Mouse (Mus musculus): ENCODE measurements around the gene Gm40193. TPM values are rescaled to one million over a fixed set of nuclear protein-coding genes. Genes with fewer than 3 reads are reported as not detected.
A peak's percentile ranks its signal among the peaks of the same experiment; 100 is the strongest.

Gene Gm40193
- polyA plus RNA-seq, 1 experiment: not detected

DNA sequence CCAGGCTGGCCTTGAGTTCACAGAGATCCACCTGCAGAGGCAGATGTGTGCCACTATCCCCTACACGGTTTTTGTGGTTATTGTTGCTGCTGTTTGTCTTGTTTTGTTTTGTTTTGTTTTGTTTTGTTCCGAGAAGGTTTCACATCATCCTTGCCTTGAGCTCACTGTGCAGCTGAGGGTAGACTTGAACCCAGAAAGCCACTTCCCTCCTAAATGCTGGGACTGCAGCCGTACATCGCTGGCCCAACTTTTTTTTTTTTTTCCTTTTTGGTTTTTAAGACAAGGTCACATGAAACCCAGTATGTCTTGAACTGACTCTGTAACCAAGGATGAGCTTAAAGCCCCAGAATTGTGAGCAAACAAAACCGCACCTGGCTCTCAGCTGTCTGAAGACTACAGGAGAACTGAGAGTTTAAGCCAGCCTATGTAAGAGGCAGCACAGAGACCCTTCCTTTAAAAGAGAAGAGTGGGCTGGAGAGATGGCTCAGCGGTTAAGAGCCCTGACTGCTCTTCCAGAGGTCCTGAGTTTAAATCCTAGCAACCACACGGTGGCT lies 25.7 kb downstream of the Gm40193 start:
- Histone ChIP-seq H3K4me1 (ENCODE audit: control insufficient read depth, insufficient read depth, low read length) (peaks cover 9% of the 10 kb centered on the region), H3K27ac (ENCODE audit: control insufficient read depth, insufficient read depth, low read depth, low read length) (no peak overlapping the region), H3K36me3 (ENCODE audit: control insufficient read depth, insufficient read depth, low read length) (no peaks in the 10 kb centered on the region), H3K27me3 (ENCODE audit: control insufficient read depth, insufficient read depth, low read length) (no peaks in the 10 kb centered on the region), H3K4me3 (ENCODE audit: control insufficient read depth, low read depth, low read length) (no peak overlapping the region)
- TF ChIP-seq CTCF (IDR thresholded peaks at IDR 0.05; ENCODE audit: control insufficient read depth, insufficient read depth, insufficient replicate concordance, low read depth, low read length) (no peak), POLR2A (IDR thresholded peaks at IDR 0.05; ENCODE audit: control insufficient read depth, low read depth, low read length) (no peak)

DNA sequence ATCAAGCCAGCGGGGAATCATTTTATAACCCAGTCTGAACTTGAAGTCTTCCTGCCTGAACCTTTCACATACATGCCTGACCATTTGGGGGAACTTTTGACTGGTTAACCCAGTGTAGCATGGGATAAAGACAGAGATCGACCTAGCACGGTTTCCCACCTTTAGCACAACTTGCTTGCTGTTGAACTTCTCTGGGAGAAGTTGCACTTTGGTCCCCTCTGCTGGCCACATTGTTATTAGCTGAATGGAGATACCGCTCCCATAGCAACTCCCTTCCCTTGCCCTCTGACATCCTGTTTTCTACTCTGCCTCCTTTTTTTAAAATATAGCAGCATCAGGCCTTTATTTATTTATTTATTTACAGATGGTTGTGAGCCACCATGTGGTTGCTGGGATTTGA lies 26.4 kb downstream of the Gm40193 start:
- Histone ChIP-seq H3K27ac (ENCODE audit: control insufficient read depth, insufficient read depth, low read depth, low read length) (no peak overlapping the region), H3K4me3 (ENCODE audit: control insufficient read depth, low read depth, low read length) (no peak overlapping the region)
- TF ChIP-seq POLR2A (IDR thresholded peaks at IDR 0.05; ENCODE audit: control insufficient read depth, low read depth, low read length) (no peak), CTCF (IDR thresholded peaks at IDR 0.05; ENCODE audit: control insufficient read depth, insufficient read depth, insufficient replicate concordance, low read depth, low read length) (peak; percentile 21; the same call in 1 of the 2 replicates)

DNA sequence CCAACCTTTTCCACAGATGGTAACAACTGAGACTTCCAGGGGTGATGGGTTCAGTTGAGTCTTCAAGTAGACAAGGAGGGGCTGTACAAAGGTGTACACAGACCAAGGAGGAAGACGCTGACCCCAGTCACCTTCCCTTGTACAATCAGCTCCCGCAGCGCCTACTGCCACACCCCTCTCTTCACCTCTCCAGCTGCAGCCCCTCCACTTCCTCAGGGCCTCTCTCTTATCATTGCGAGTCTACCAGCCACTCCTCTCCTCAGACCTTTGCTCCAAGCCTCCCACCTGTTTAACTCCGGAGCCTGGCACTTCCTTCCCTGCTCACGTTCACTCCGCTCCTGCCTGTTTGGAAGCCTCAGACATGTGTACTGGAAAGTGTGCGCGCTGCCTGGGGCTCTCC lies 27.8 kb downstream of the Gm40193 start, which contains the start of gene Tm4sf5:
Tm4sf5 (plus strand) TSS at position 275 of the 400 bp plus-strand sequence.
- no peak within 1 kb of the TSS for H3K4me3 ChIP-seq (ENCODE audit: control insufficient read depth, low read depth, low read length)
- no peak for TF ChIP-seq CTCF (IDR thresholded peaks at IDR 0.05; ENCODE audit: control insufficient read depth, insufficient read depth, insufficient replicate concordance, low read depth, low read length)
- no peak for TF ChIP-seq POLR2A (IDR thresholded peaks at IDR 0.05; ENCODE audit: control insufficient read depth, low read depth, low read length)
- no peaks in the 10 kb centered on the region for H3K36me3 ChIP-seq (ENCODE audit: control insufficient read depth, insufficient read depth, low read length)
- H3K27ac ChIP-seq (ENCODE audit: control insufficient read depth, insufficient read depth, low read depth, low read length): no peak within 1 kb of the TSS
- H3K27me3 ChIP-seq (ENCODE audit: control insufficient read depth, insufficient read depth, low read length): no peaks in the 10 kb centered on the region
- peaks cover 7% of the 10 kb centered on the region for H3K4me1 ChIP-seq (ENCODE audit: control insufficient read depth, insufficient read depth, low read length)

More for the DNA sequence above, 26.4 kb downstream of the Gm40193 start:
- Histone ChIP-seq H3K4me1 (ENCODE audit: control insufficient read depth, insufficient read depth, low read length) (peaks cover 9% of the 10 kb centered on the region), H3K36me3 (ENCODE audit: control insufficient read depth, insufficient read depth, low read length) (no peaks in the 10 kb centered on the region), H3K27me3 (ENCODE audit: control insufficient read depth, insufficient read depth, low read length) (no peaks in the 10 kb centered on the region)

DNA sequence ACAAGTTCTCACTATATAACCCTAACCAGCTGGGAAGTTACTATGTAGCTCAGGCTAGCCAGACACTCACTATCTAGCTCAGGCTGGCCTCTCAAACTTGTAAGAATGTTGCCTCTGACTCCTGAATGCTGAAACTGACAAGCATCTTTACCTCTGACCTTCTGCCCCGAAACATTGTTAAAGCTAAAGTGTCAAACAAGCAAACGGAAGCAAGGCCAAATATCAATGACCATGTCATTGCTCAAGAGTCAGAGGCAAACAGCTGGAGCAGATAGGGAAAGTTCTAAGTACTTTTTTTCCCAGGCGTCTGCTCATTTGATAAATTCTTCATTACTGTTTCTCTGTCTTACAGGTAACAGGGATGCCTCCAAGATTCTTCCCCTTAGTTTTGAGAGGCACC lies 30.7 kb downstream of the Gm40193 start:
- H3K4me1 ChIP-seq (ENCODE audit: control insufficient read depth, insufficient read depth, low read length): peaks cover 3% of the 10 kb centered on the region; the same call in 1 of the 2 replicates
- TF ChIP-seq CTCF (IDR thresholded peaks at IDR 0.05; ENCODE audit: control insufficient read depth, insufficient read depth, insufficient replicate concordance, low read depth, low read length) (no peak), POLR2A (IDR thresholded peaks at IDR 0.05; ENCODE audit: control insufficient read depth, low read depth, low read length) (no peak)
- H3K4me3 ChIP-seq (ENCODE audit: control insufficient read depth, low read depth, low read length): no peak overlapping the region
- no peak overlapping the region for H3K27ac ChIP-seq (ENCODE audit: control insufficient read depth, insufficient read depth, low read depth, low read length)
- H3K27me3 ChIP-seq (ENCODE audit: control insufficient read depth, insufficient read depth, low read length): no peaks in the 10 kb centered on the region
- H3K36me3 ChIP-seq (ENCODE audit: control insufficient read depth, insufficient read depth, low read length): no peaks in the 10 kb centered on the region

DNA sequence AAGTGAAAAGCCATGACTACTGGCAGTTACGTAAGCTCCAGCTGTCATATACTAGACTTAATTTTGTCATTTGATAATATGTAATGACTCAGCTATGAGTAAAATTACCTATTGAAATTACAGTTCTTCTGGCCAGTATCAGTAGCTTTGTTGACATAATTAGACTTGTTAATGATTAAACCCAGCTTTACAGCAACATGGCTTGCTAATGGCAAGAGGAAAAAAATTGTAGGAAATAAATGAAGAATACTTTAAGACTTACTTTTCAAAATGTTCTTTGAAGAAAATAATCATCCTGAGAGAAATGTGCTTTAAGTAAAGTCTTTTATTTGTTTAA lies 32.3 kb downstream of the Gm40193 start:
- Histone ChIP-seq H3K4me3 (ENCODE audit: control insufficient read depth, low read depth, low read length) (no peak overlapping the region), H3K4me1 (ENCODE audit: control insufficient read depth, insufficient read depth, low read length) (peaks cover 3% of the 10 kb centered on the region; the same call in 1 of the 2 replicates), H3K27ac (ENCODE audit: control insufficient read depth, insufficient read depth, low read depth, low read length) (no peak overlapping the region), H3K27me3 (ENCODE audit: control insufficient read depth, insufficient read depth, low read length) (no peaks in the 10 kb centered on the region), H3K36me3 (ENCODE audit: control insufficient read depth, insufficient read depth, low read length) (no peaks in the 10 kb centered on the region)
- no peak for TF ChIP-seq CTCF (IDR thresholded peaks at IDR 0.05; ENCODE audit: control insufficient read depth, insufficient read depth, insufficient replicate concordance, low read depth, low read length)

DNA sequence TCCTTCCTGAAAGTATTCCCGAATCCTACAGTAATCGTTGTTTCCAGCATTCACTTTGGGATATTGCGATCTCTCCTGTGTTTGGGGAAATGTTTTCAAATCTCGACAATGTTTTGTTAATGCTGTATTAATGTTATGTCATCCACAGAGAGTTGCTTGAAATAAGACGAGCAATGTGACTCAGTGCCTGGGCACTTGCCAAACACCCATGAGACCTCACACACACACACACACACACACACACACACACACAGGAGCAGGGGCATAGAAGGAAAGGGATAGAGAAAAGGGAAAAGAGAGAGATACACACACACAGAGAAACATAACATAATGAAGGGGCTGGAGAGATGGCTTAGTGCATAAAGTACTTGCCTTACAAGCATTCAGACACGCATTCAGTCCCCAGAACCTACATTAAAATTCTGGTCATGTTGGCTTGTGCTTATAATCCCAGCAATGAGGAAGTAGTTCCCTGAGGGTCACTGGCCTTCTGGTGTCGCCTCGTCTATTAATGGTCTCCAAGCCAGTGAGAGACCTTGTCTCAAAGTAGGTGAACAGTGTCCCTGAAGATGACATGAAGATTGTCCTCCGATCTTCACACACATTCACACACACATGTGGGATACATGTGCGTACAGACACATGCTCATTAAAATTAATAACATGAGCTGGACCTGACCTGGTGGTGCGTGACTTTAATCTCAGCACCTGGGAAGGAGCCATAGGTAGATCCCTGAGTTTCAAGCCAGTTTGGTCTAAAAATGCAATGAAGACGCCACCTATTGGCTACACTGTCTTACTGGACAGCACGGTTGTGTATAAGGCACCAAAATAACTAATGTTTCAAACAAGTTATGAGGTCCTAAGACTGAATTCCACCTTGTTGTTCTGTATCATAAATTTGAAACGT lies 32.9 kb downstream of the Gm40193 start:
- no peak overlapping the region for H3K27ac ChIP-seq (ENCODE audit: control insufficient read depth, insufficient read depth, low read depth, low read length)
- no peaks in the 10 kb centered on the region for H3K27me3 ChIP-seq (ENCODE audit: control insufficient read depth, insufficient read depth, low read length)
- no peak overlapping the region for H3K4me3 ChIP-seq (ENCODE audit: control insufficient read depth, low read depth, low read length)
- no peaks in the 10 kb centered on the region; the same call in 1 of the 2 replicates for H3K4me1 ChIP-seq (ENCODE audit: control insufficient read depth, insufficient read depth, low read length)
- H3K36me3 ChIP-seq (ENCODE audit: control insufficient read depth, insufficient read depth, low read length): no peaks in the 10 kb centered on the region
- TF ChIP-seq POLR2A (IDR thresholded peaks at IDR 0.05; ENCODE audit: control insufficient read depth, low read depth, low read length) (no peak), CTCF (IDR thresholded peaks at IDR 0.05; ENCODE audit: control insufficient read depth, insufficient read depth, insufficient replicate concordance, low read depth, low read length) (no peak)

DNA sequence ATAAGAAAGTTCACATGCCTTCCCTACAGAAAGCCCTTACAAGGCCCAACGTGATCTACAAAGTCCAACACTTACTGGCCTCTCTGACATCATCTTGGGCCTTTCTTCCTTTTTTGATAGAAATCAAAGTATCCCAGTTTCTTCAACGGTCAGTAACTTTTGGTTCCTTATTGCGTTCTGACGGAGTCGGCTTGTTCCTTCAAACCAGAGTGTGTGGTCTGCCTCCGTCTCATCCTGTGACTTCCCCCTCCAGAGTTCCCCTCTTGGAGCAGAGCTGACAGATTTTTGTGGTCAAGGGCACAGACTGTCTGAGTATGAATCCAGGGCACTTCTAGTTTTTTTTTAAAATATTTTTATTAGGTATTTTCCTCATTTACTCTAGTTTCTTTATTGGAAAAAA lies 43.1 kb downstream of the Gm40193 start:
- Histone ChIP-seq H3K27ac (ENCODE audit: control insufficient read depth, insufficient read depth, low read depth, low read length) (peak overlapping the region; percentile 68), H3K4me1 (ENCODE audit: control insufficient read depth, insufficient read depth, low read length) (no peaks in the 10 kb centered on the region), H3K4me3 (ENCODE audit: control insufficient read depth, low read depth, low read length) (no peak overlapping the region), H3K27me3 (ENCODE audit: control insufficient read depth, insufficient read depth, low read length) (no peaks in the 10 kb centered on the region), H3K36me3 (ENCODE audit: control insufficient read depth, insufficient read depth, low read length) (no peaks in the 10 kb centered on the region)
- TF ChIP-seq CTCF (IDR thresholded peaks at IDR 0.05; ENCODE audit: control insufficient read depth, insufficient read depth, insufficient replicate concordance, low read depth, low read length) (no peak), POLR2A (IDR thresholded peaks at IDR 0.05; ENCODE audit: control insufficient read depth, low read depth, low read length) (no peak)
